Mouse (Mus musculus): Measurements from ENCODE around the gene Fgf8.

The Fgf8 gene

DNA sequence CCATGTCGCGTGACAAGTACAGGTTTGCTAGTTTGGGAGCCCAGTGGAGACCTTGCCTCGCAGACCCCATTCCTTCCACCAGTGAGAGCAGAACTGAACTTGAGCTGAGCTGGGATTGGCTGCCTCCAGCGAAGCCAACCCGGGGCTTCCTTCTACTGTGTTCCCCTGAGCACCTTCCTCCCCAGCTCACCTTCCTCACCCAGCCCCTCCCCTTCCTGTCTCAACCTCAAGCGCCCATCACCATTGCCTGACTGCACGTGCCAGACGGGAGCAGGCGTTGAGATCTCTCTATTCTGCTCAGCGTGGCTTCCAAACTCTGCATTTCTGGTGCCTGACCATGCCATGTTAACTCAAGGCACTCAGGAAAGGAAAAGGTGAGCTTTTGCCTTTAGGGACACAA, 15.5 kb downstream of the Fgf8 start:
- DNase-seq (ENCODE audit: low spot score) = no peak

DNA sequence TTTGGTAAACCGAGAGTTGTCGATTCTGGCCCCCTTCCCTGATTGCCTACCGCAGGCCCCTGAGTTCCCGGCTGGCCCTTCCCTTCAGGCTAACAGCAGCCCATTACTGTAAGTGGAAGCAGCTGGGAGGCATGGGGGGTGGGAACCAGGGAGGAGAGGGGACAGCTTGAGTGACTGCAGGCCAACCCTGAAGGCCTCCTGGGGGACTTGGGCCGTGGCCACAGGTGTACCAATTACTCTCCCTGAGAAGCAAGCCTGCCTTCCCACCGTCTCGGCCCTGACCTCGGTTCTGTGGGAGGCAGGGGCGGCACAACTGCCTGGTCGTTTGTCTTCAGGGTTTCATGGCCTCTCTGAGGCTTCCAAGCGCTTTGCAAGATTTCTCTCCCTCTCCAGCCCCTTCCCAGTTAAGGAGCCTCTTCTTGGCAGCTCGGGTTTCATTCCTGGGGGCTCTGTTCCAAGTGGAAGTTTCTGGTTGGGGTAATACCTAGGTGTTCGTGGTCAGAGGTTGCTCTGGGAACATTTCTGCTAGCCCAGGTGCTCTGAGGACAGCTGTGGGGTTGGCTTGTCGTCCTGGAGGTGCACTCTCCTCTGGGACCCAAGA, 16.9 kb downstream of the Fgf8 start:
- DNase-seq (ENCODE audit: low spot score) = no peak

DNA sequence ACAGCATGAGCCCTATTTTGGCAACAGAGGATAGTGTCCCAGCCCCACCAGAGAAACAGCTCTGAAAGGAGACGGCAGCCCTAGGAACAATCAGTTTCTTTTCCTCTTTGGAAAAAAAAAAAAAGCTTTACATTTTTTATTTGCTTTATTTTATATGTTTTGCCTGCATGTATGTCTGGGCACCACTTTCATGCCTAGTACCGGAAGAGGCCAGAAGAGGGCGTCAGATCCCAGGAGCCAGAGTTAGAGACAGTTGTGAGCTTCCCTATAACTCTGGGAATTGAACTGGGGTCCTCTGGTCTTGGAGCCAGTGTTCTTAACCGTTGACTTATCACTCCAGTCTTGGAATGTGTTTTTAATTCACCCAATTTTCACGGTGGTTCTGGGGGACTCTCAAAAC, 20.5 kb downstream of the Fgf8 start:
- no peak for DNase-seq (ENCODE audit: low spot score)

DNA sequence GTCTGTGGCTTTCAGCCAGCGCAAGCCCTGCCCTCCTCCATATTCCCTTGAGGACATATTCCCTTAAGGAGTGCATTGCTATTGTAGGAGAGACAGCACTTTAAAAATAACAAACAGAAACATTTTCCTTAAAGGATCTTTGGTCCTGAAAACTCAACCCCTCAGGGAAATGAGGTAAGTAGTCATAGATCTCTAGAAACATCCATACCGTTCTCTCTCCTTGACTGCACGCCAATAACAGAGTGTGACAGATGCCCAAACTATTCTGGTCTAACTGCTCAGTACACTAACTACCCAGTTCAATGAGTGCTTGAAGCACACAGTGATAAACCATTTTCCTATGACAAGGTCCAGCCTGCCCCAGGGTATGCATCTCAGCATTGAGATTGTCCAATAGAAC, 24.4 kb downstream of the Fgf8 start:
- DNase-seq (ENCODE audit: low spot score) = no peak

DNA sequence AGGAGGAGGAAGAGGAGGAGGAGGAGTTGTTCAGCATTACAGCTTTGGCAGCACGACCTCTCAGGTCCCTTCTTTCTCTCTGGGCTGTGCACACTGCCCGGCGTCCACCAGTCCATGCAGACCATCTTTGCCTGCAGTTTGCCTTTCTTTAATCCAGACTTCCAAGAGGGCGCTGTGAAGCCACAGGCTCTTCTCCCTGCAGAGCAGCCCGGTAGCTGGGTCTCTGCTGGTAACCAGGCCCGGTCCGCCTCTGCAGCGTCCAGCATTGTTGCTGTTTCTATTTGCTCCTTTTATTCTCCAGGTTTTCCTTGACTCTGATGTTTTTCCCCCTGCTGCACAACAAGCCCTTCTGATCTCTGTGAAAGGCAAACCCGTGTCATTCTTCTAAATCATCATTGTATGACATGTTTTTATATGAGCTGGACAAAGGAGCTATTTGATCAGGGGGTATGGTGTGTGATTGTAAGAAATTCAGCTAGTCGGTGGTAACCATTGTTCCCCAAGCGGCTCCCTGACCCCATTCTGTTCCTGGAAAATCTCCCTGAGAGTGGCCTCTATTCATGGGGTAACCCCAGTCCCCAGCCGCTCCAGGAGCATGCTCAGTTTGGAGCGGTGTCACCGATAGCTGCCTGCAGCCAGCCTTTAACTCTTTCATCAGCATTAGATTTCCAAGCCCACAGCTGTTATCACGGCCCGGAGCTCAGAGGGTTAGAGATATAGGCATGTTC, 25.1 kb downstream of the Fgf8 start:
- peak; percentile 15 for DNase-seq (ENCODE audit: low spot score)

DNA sequence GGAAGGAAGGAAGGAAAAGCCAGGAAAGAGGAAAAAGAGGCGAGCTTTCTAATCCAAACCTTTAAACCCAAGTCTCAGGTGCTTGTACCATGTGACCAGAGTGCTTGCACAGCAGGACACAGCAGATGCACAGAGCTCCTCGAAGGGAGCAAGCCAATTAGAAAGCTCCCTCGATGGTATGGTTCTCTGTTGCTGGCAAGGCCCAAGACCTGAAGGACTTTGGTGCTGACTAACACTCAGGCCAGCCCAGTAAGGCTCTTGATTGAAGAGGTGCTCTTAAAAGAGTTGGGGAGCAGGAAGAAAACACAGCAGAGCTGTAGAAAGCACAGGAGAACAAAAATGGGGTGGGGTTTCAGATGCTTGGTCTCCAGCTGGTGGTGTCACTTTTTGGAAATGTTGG, 34.0 kb downstream of the Fgf8 start:
- no peak for DNase-seq (ENCODE audit: low spot score)

DNA sequence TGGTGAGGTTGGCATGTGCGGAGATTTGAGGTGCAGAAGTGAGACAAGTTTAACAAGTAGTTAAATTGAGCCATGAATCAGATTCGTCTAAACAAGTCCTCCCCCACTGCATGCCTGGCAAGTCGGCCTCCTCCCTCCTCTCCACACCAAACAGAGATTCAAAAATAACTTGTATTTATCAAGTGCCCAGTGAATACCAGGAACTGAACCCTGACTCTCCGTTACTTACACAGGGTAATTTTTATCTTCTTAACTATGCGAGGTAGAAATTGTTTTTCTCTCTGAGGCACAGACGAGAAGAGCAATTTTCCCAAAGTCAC, 46.5 kb downstream of the Fgf8 start:
- DNase-seq (ENCODE audit: low spot score) = no peak

DNA sequence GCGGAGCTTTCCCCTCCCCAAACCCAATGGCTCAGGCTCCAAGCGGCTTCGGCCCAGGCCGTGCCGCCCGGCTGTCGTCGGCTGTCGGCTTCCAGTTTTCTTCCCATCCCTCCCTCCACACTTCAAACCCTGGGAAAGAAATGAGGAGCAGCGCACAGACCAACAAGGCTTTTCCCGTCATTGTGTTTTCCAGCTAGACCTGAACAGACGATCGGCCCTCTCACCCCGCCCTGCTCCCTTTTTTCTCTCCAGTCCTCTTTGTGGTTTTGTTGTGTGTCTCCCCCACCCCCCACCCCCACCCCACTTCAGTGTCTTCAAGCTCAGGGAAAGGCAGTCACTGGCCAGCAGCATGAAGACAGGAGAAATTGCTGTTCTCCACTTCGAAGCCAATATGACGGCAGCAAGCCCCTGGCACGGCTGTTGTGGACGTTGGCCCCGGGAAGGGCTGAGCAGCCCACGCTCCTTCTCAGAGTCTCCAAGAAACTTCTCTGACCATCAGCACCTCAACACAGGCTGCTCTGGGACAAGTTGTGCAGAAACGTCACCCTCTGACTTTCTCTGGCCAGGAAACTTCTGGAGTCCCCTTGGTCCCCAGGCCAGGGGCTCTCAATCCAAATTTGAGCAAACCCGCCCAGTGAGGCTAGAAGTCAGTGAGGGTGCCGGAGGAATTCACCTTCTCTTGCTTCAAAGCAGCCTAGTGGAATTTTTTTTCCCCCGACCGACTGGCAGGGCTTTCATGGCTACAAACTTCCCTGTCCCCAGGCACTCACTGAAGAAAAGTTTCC, 47.0 kb downstream of the Fgf8 start:
- DNase-seq (ENCODE audit: low spot score) = no peak

DNA sequence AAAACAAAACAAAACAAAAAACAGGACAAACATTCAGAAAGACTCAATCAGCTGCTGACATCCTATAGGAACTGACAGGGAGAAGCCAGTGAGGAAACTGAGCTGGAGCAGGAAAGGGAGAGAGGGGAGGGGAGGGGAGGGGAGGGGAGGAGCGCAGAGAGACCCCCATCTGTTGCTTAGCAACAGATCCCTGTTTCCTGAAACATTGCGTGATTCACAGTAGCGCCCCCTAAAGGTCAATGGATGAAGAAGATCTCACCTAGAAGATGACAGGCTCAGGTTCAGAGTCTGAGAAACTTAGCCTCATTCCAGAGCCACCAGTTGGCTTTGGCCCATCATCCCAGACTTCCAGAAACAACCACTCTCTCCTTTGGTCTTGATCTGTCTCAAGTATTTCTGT, 48.7 kb downstream of the Fgf8 start:
- no peak for DNase-seq (ENCODE audit: low spot score)

DNA sequence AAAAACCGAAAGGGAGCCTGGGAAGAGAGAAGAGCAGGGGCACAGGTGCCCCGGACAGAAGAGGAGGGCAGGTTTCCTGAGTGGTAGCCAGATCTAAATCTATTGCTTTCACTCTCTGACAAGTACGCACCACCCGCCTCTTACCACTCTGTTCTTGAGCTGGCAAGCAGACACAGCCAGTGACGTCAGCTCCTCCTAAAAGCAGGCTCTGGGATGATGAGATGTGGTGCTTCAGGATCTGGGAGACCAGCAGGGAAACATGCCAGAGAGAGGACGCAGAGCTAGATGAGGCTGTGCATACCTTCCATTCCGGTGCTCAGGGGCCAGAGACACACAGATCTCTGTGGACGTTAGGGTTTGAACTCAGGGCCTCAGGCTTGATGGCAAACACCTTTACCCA, 50.5 kb downstream of the Fgf8 start:
- no peak for DNase-seq (ENCODE audit: low spot score)

DNA sequence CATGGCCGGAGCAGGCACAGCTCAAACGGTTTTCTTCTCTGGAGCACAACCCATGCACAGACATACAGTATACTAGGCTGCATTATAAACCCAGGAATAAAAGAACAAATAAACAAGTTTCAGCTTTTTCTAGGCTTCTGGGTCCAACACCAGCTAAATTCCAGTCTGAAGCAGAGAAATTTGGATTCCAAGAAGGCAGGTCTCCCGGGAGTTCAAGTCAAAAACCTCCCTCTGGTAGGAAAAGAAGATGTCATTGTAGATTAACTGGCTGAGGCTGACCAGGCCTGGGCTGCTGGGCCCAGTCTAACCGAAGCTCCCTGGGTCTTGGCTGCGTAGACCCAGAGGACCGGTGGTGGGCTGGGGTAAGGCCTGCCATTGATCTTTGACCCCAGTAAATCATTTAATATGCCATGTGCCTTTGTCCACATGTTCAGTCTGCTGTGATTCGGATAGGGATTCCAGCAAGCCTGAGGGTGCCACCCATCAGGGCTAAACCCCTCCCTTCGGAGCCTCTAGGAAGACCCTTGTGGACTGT, 51.6 kb downstream of the Fgf8 start:
- no peak for DNase-seq (ENCODE audit: low spot score)

DNA sequence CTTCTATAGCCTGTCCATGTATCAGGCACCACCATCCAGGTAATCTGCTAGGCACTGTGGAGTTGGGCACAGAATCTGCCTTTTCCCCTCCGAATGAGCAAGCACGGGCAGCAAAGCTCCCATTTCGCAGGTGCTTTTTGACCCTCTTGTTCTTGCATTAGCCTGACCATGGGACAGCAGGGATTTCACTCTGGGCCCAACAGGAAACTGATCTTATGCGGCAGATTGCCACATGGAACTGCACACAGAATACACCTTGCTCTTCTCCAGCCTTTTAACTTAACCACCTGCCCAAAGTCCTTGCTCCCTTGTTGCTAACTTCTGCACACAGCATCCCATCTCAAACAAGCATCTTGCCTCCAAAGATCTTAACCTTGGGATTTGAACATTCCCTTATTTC, 55.7 kb downstream of the Fgf8 start:
- DNase-seq (ENCODE audit: low spot score) = no peak

All from ovary, postnatal 10 days (tissue).